Mouse (Mus musculus): ENCODE measurements around the gene Dnmt3l.
A peak's percentile ranks its signal among the peaks of the same experiment; 100 is the strongest.
"Not testable (repeated sequence)": the region's sequence is repeated elsewhere in the genome, so short reads cannot be mapped to it uniquely, and the experiment has no call there.

Dnmt3l gene

GRCm38 (mm10) chr10:78091865-78092724 lies 50.3 kb downstream of the Dnmt3l start:
- H3K4me1 ChIP-seq (replicated peaks; ENCODE audit: low read depth, low read length), result peaks cover 20% of the 10 kb centered on the region
- no peak overlapping the region for H3K4me3 ChIP-seq (replicated peaks; ENCODE audit: low read length)
- peaks cover 48% of the 10 kb centered on the region for H3K27me3 ChIP-seq (ENCODE audit: insufficient read depth, low read length)
- TF ChIP-seq CTCF (conservative IDR thresholded peaks at IDR 0.05; ENCODE audit: low read length) (no peak), POU5F1 (IDR thresholded peaks at IDR 0.05; ENCODE audit: borderline replicate concordance, low read length) (no peak), NANOG (IDR thresholded peaks at IDR 0.05; ENCODE audit: borderline replicate concordance, low read length) (no peak)
- H3K9me3 ChIP-seq (ENCODE audit: low read length), result peaks cover 10% of the 10 kb centered on the region; the same call in 1 of the 2 replicates
- no peaks in the 10 kb centered on the region for H3K36me3 ChIP-seq (ENCODE audit: insufficient read depth, low read length)

GRCm38 (mm10) chr10:78092725-78093029 lies 50.9 kb downstream of the Dnmt3l start:
- no peak for TF ChIP-seq NANOG (IDR thresholded peaks at IDR 0.05; ENCODE audit: borderline replicate concordance, low read length)
- TF ChIP-seq POU5F1 (IDR thresholded peaks at IDR 0.05; ENCODE audit: borderline replicate concordance, low read length), result no peak
- no peak for TF ChIP-seq CTCF (conservative IDR thresholded peaks at IDR 0.05; ENCODE audit: low read length)
- Histone ChIP-seq H3K4me3 (replicated peaks; ENCODE audit: low read length) (no peak overlapping the region), H3K9me3 (ENCODE audit: low read length) (peaks cover 16% of the 10 kb centered on the region), H3K4me1 (replicated peaks; ENCODE audit: low read depth, low read length) (peaks cover 20% of the 10 kb centered on the region), H3K27me3 (ENCODE audit: insufficient read depth, low read length) (peaks cover 44% of the 10 kb centered on the region), H3K36me3 (ENCODE audit: insufficient read depth, low read length) (no peaks in the 10 kb centered on the region)

GRCm38 (mm10) chr10:78095221-78095620 lies 53.5 kb downstream of the Dnmt3l start:
- Histone ChIP-seq H3K36me3 (ENCODE audit: insufficient read depth, low read length) (no peaks in the 10 kb centered on the region), H3K27me3 (ENCODE audit: insufficient read depth, low read length) (peaks cover 59% of the 10 kb centered on the region), H3K4me1 (replicated peaks; ENCODE audit: low read depth, low read length) (peaks cover 17% of the 10 kb centered on the region), H3K4me3 (replicated peaks; ENCODE audit: low read length) (no peak overlapping the region), H3K9me3 (ENCODE audit: low read length) (peaks cover 39% of the 10 kb centered on the region)
- TF ChIP-seq CTCF (conservative IDR thresholded peaks at IDR 0.05; ENCODE audit: low read length) (no peak), POU5F1 (IDR thresholded peaks at IDR 0.05; ENCODE audit: borderline replicate concordance, low read length) (no peak), NANOG (IDR thresholded peaks at IDR 0.05; ENCODE audit: borderline replicate concordance, low read length) (no peak)

GRCm38 (mm10) chr10:78095954-78096931 lies 54.5 kb downstream of the Dnmt3l start:
- Histone ChIP-seq H3K4me3 (replicated peaks; ENCODE audit: low read length) (no peak overlapping the region), H3K27me3 (ENCODE audit: insufficient read depth, low read length) (peaks cover 53% of the 10 kb centered on the region), H3K4me1 (replicated peaks; ENCODE audit: low read depth, low read length) (peaks cover 13% of the 10 kb centered on the region), H3K36me3 (ENCODE audit: insufficient read depth, low read length) (no peaks in the 10 kb centered on the region), H3K9me3 (ENCODE audit: low read length) (peaks cover 43% of the 10 kb centered on the region)
- 0 out of 2 replicates have a peak, but pooled peaks have one; percentile 9 for TF ChIP-seq NANOG (IDR thresholded peaks at IDR 0.05; ENCODE audit: borderline replicate concordance, low read length)
- TF ChIP-seq CTCF (conservative IDR thresholded peaks at IDR 0.05; ENCODE audit: low read length), result no peak
- peak; percentile 91; the same call in 1 of the 2 replicates for TF ChIP-seq POU5F1 (IDR thresholded peaks at IDR 0.05; ENCODE audit: borderline replicate concordance, low read length)

GRCm38 (mm10) chr10:78099860-78100259 lies 58.1 kb downstream of the Dnmt3l start:
- not testable (repeated sequence) for H3K4me3 ChIP-seq (replicated peaks; ENCODE audit: low read length); H3K36me3 ChIP-seq (ENCODE audit: insufficient read depth, low read length)
- Histone ChIP-seq H3K9me3 (ENCODE audit: low read length) (peaks cover 43% of the 10 kb centered on the region), H3K4me1 (replicated peaks; ENCODE audit: low read depth, low read length) (peaks cover 16% of the 10 kb centered on the region), H3K27me3 (ENCODE audit: insufficient read depth, low read length) (peaks cover 36% of the 10 kb centered on the region)

GRCm38 (mm10) chr10:78100989-78101780 lies 59.4 kb downstream of the Dnmt3l start:
- no peak overlapping the region for H3K4me3 ChIP-seq (replicated peaks; ENCODE audit: low read length)
- TF ChIP-seq POU5F1 (IDR thresholded peaks at IDR 0.05; ENCODE audit: borderline replicate concordance, low read length) (no peak), NANOG (IDR thresholded peaks at IDR 0.05; ENCODE audit: borderline replicate concordance, low read length) (no peak), CTCF (conservative IDR thresholded peaks at IDR 0.05; ENCODE audit: low read length) (no peak)
- H3K27me3 ChIP-seq (ENCODE audit: insufficient read depth, low read length), result peaks cover 30% of the 10 kb centered on the region
- H3K9me3 ChIP-seq (ENCODE audit: low read length), result peaks cover 37% of the 10 kb centered on the region
- H3K36me3 ChIP-seq (ENCODE audit: insufficient read depth, low read length), result no peaks in the 10 kb centered on the region
- peaks cover 14% of the 10 kb centered on the region for H3K4me1 ChIP-seq (replicated peaks; ENCODE audit: low read depth, low read length)

- Histone ChIP-seq H3K36me3 (ENCODE audit: insufficient read depth, low read length) (no peaks in the 10 kb centered on the region), H3K4me1 (replicated peaks; ENCODE audit: low read depth, low read length) (0 out of 2 replicates have a peak, but pooled peaks cover 6% of the 10 kb centered on the region), H3K9me3 (ENCODE audit: low read length) (peaks cover 12% of the 10 kb centered on the region), H3K4me3 (replicated peaks; ENCODE audit: low read length) (no peak overlapping the region), H3K27me3 (ENCODE audit: insufficient read depth, low read length) (peaks cover 10% of the 10 kb centered on the region; the same call in 1 of the 2 replicates)
- TF ChIP-seq NANOG (IDR thresholded peaks at IDR 0.05; ENCODE audit: borderline replicate concordance, low read length), result no peak
Observed at GRCm38 (mm10) chr10:78104555-78105490, 63.1 kb downstream of the Dnmt3l start.
